Mouse (Mus musculus) inflammation-experienced regulatory T-cells, adult 6 months (primary cell): Measurements from ENCODE around the gene S100a13. TPM values are rescaled to one million over a fixed set of nuclear protein-coding genes. Genes with fewer than 3 reads are reported as not detected.

Source experiments
- ATAC-seq: one replicate; pipeline ENCODE4 v1.8.0; 2017
- polyA plus RNA-seq, 3 experiments: library from polyadenylated mRNA; unstranded; fragments of 100-300 nt; shearing (Covaris generic); gene quantifications; one replicate each; pipeline ENCODE4 v1.2.1; 2017

S100a13 gene
- 100 to 1,000 TPM; 188 to 341 (median 192) TPM for polyA plus RNA-seq

DNA sequence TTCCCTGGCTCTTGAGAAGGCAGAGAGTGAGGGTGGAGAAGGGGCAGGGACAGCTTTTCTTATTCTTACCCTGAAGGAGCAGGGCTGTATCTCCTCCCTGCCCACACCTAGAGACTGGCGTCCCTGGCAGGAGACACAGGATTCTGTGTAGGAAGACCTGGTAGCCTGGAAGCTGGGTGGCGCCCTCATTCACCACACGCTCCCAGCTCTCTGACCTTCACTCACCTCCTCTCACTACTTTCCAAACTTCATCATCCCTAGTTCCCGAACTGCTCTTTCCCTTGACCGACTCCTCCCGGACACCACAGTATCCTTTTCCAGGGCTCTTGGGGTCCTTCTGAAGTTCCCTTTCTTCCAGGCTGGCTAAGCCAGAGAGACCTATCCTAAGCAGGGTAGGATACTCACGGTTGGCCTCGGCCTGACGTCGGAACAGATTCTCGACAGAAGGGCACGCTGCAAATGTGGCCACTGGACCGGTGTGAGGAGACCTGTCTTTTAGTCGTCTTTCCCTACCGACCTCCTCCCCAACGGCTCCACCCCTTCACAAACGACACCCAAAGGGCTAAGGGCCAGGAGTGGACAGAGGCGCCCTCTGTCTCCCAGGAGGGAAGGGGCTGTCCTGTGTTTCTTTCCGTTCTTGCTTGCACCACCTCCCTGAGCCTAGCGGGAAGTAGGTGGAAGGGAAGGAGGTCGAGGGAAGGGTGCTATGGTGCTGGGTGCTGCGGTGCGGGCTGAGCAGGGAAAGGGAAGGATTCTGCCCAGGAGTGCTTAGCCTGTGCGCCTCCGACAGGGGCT is at the start of gene S100a13, which contains the start of gene S100a1:
Gene S100a13, plus strand, starts transcription at position 640 of the 795 bp plus-strand sequence.
Gene S100a1, minus strand, starts transcription at position 597 of the 795 bp plus-strand sequence.
- ATAC-seq: peak; percentile 19

DNA sequence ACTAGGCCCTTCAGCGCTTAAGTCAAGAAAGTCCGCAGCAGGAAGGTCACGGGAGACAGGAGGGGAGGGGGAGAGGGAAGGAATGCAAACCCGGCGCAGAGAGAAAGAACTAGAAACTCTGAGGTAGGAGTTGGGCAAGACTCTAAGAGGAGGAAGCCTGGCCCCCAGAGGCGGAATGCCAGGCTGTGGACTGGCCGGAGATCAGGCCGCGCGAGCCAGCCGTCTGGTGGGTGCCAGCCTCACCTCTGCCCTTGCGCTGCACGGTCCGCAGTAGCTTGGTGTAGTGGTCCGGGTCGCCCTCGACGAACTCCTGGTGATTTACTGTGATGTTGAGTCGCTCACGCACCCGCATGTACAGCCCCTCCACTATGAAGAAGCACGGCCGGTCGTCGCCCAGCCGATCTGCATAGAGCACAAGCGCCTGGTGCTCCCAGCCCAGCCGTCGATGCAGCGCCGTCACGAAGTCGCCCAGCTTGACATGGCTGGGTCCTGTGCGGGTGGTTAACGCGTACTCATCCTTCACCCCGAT is 49.6 kb upstream of the S100a13 start:
- no peak for ATAC-seq

- peak; percentile 14 for ATAC-seq
Observed at GRCm38 (mm10) chr3:90465081-90465685, 49.1 kb upstream of the S100a13 start.

DNA sequence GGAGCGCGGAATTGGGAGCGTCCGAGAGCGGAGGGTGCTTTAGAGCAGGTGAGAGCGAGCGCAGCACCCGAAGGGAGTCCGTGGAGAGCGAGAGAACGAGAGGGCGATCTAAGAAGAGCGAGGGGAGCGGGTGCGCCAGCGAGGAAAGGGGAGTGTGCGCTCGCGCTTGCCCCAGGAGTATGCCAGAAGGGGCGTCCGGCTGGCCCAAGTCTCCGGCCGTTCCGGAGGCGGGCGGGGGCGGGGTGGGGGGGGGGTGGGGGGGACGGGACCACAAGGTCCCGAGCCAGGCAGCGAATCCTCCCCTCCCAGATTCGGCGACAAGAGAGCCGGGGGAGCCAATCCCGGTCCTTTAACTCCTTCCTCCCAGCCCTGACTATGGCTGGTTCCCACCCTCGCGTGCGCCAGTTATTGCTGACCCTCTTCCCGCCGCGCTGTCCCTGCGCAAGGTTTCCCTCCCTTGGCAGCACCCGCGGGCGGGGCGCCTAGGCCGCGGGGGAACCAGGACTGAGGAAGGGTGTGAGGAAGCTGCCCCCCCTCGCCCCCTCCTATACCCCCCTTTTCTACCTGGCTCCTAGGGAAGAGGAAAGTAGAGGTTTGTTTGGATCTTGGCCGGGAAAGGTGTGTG is 48.4 kb upstream of the S100a13 start, which contains the start of gene Npr1:
Gene Npr1, minus strand, starts transcription at position 181 of the 625 bp plus-strand sequence.
- peak; percentile 32 for ATAC-seq

DNA sequence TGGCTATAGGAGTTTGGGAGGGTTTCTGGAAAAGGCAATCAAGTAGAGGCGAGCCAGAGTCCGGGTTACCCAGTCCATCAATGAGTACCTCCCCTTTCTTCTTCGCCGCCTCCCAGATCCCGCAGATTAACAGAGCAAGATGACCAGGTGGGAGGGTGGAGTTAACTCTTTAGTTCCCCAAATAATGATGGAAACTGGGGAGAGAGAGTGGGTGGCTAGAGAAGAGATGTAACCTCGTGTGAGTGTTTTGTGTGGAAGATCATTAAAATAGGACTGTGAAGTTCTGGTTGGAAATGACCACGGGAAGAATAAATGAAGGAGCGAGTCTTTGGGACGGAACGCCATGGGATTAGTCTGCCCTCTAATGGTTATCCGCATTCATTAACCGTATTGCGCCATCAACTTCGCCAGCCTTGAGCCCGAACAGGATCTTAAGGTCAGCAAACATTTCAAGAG is 47.9 kb upstream of the S100a13 start:
- ATAC-seq: no peak

- ATAC-seq: no peak
Observed at GRCm38 (mm10) chr3:90467618-90468300, 46.5 kb upstream of the S100a13 start.

DNA sequence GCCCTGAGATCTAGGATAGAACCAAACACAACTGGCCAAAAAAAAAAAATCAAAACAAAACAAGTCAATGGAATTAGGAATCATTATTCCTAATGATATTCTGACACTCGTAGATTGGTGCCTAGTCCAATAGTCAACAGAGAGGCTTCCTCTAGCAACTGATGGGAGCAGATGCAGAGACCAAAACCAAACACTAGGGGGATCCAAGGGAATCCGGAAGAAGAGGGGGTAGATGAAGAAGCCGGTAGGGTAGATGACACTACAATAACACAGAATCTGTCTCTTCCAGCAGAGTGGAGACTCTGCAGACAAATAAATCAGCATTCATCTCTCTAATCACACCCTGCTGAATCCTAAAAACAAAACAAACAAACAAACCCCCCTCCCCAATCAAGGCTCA is 42.0 kb upstream of the S100a13 start:
- peak; percentile 56 for ATAC-seq

DNA sequence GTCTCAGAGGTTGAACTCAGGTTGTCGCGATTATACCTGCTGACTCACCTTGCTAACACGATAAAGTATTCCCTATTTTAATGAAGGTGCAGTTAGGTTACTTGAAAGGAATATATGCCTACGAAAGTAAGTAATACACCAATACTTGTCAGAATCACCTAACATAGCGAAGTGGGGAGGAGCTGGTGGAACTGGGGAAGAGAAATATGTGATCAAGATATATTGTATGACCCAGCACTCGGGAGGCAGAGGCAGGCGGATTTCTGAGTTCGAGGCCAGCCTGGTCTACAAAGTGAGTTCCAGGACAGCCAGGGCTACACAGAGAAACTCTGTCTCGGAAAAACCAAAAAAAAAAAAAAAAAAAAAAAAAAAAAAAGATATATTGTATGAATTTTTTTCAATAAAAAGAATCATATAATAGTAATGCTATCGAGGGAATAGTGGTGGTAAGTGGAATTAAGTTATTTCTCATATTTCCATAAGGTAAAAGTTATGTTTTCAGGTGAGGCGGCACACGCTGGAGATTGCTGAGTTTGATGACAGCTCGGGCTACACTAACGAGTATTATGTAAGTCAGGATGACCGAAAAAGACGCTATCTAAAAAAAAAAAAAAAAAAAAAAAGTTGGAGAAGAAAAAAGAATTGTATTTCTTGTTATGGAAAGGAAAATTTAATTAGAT is 38.9 kb upstream of the S100a13 start:
- ATAC-seq: peak; percentile 5

- ATAC-seq: peak; percentile 99
Observed at GRCm38 (mm10) chr3:90475831-90476611, 38.2 kb upstream of the S100a13 start, which contains the start of gene Ilf2. Gene Ilf2 (plus strand): TSS chr3:90476126.

DNA sequence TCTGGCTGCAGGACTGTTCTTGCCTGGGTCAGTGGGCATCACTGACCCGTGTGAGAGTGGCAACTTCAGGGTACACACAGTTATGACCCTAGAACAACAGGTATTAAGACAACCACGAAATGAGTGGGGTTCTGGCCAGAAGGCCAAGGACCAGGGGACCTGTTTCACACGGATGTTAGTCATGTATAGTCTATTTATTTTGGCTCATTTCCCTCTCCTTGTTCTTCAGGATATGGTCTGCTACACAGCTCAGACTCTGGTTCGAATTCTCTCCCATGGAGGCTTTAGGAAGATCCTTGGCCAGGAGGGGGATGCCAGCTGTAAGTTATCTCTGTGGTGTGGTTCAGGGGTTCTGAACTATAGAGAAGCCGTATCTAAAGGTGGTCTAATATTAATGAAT is 27.2 kb upstream of the S100a13 start:
- ATAC-seq: no peak

GRCm38 (mm10) chr3:90488576-90488975 is 25.7 kb upstream of the S100a13 start:
- ATAC-seq: no peak

- peak; percentile 97 for ATAC-seq
Observed at GRCm38 (mm10) chr3:90490696-90491256, 23.5 kb upstream of the S100a13 start, which contains the start of gene Snapin. Gene Snapin (minus strand): TSS chr3:90491033.

DNA sequence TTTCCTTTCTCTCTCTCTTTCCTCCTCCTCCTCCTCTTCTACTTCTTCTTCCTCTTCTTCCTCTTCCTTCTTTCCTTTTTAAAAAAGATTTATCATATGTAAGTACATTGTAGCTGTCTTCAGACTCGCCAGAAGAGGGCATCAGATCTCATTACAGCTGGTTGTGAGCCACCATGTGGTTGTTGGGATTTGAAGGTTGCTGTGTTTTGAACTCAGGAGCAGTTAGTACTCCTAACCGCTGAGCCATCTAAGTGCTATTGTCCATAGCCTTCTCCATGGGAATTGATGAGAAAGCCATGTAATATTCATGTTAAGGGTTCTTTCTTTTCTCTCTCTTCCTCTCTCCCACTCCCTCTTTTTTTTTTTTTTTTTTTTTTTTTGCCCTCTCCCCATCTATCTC is 22.9 kb upstream of the S100a13 start:
- peak; percentile 31 for ATAC-seq

GRCm38 (mm10) chr3:90493831-90494540 is 20.2 kb upstream of the S100a13 start:
- no peak for ATAC-seq

GRCm38 (mm10) chr3:90495850-90496525 is 18.2 kb upstream of the S100a13 start:
- ATAC-seq: no peak

GRCm38 (mm10) chr3:90497597-90497996 is 16.6 kb upstream of the S100a13 start:
- no peak for ATAC-seq

DNA sequence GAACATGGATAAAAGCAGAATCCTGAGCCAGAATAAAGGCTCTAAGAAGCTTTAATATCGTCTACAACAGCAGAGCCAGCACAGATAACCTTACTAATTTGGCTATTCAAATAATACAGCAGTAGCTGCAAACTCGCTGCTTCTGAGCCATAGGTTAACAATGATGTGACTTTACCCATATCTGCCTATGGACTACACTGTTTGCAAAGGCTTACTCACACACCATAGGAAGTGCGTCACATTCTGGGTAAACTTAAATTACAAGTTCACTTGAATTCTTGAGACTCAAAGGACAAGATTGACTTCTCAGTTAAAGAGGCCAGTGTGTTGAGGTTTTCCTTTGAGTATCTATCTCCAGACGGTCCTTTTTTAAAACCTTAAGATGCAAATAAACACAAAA is 10.8 kb upstream of the S100a13 start:
- no peak for ATAC-seq

DNA sequence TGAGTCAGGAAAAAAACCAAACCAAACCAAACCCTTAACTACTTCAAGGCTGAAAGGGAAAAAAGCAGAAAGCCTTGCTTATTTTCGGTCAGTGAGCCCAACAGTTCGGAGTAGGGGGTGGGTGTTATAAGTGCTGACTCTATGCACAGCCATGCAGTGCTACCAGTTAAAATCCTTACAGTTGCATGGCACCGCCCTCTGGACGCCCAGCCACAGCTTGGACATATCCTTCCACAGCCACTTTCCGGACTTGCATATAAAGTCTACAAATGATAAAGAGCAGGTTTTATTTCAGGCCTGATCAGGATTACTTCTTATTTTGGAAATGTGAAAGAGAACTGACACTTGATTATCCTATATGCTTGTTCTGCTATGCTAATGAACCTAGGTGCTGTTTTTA is 9.0 kb upstream of the S100a13 start:
- ATAC-seq: no peak

GRCm38 (mm10) chr3:90506362-90506761 is 7.9 kb upstream of the S100a13 start:
- ATAC-seq: no peak
